Mouse (Mus musculus): ENCODE results near the gene 4930556J24Rik. TPM values are rescaled to one million over a fixed set of nuclear protein-coding genes. Genes with fewer than 3 reads are reported as not detected.

Gene 4930556J24Rik
- polyA plus RNA-seq, 1 experiment from 2014 or later = not detected

DNA sequence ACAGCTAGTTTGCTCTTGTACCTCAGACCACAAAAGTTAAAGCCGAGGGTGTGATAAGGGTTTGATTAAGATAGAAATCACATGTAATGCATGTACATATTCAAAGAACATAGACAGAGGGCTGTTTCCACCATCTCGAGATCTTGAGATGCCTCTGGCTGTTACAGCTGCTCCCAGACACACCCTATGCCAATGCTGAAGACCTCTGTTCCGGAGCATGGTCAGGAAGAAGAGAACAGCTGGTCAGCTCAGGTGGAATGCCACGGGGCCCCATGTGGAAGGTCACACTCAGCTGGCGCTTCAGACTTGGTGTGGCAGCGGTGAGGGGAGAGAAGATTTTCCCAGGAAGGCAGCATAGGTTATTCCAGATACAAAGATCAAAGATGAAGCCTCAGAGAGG lies 71.9 kb downstream of the 4930556J24Rik start:
- H3K9ac ChIP-seq = no peak overlapping the region
- no peaks in the 10 kb centered on the region; the same call in 1 of the 2 replicates for H3K36me3 ChIP-seq
- no peaks in the 10 kb centered on the region for H3K27me3 ChIP-seq
- no peaks in the 10 kb centered on the region for H3K9me3 ChIP-seq (replicated peaks)
- no peak for ATAC-seq (replicated peaks; ENCODE audit: insufficient number of reproducible peaks, insufficient read depth, low FRiP score, low read depth)
- no peak overlapping the region for H3K27ac ChIP-seq
- H3K4me2 ChIP-seq = no peak overlapping the region
- H3K4me3 ChIP-seq = no peak overlapping the region
- peaks cover 5% of the 10 kb centered on the region; the same call in 1 of the 2 replicates for H3K4me1 ChIP-seq (replicated peaks)
- 76% methylated on average over 6 of the region's 6 CpGs for WGBS

GRCm38 (mm10) chr11:3903046-3903445 lies 73.5 kb downstream of the 4930556J24Rik start:
- no peak overlapping the region for H3K4me2 ChIP-seq
- no peaks in the 10 kb centered on the region for H3K9me3 ChIP-seq (replicated peaks)
- no peaks in the 10 kb centered on the region for H3K27me3 ChIP-seq
- no peaks in the 10 kb centered on the region; the same call in 1 of the 2 replicates for H3K36me3 ChIP-seq
- no peak overlapping the region for H3K27ac ChIP-seq
- no peak overlapping the region for H3K4me3 ChIP-seq
- H3K4me1 ChIP-seq (replicated peaks) = peaks cover 5% of the 10 kb centered on the region; the same call in 1 of the 2 replicates
- WGBS = 74% methylated on average over 5 of the region's 5 CpGs
- no peak overlapping the region for H3K9ac ChIP-seq
- no peak for ATAC-seq (replicated peaks; ENCODE audit: insufficient number of reproducible peaks, insufficient read depth, low FRiP score, low read depth)

GRCm38 (mm10) chr11:3902516-3902915 lies 74.1 kb downstream of the 4930556J24Rik start:
- Histone ChIP-seq H3K9me3 (replicated peaks) (no peaks in the 10 kb centered on the region), H3K36me3 (peaks cover 1% of the 10 kb centered on the region; the same call in 1 of the 2 replicates), H3K4me3 (no peak overlapping the region), H3K9ac (no peak overlapping the region), H3K27me3 (no peaks in the 10 kb centered on the region), H3K27ac (no peak overlapping the region), H3K4me1 (replicated peaks) (peaks cover 5% of the 10 kb centered on the region; the same call in 1 of the 2 replicates), H3K4me2 (no peak overlapping the region)
- WGBS = 88% methylated on average over 3 of the region's 3 CpGs
- no peak for ATAC-seq (replicated peaks; ENCODE audit: insufficient number of reproducible peaks, insufficient read depth, low FRiP score, low read depth)

DNA sequence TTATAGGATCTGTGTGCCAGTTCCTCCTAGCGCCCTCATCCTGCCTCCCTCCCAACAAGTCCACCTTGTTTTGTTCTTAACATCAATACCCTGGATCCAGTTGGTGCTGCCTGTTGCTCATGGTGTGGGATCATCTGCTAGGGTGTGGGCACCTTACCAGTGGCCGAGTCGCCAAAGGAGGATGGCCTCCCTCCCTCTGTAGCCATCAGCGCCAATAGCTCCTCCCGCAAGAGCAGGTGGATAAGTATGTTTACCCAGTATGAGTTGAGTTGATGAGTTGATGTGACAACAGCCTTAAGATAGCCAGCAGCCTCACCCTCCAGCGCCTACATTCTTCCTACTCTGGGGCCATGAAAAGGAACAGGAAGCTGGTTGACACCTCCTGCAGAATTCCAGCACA lies 76.3 kb downstream of the 4930556J24Rik start:
- ATAC-seq (replicated peaks; ENCODE audit: insufficient number of reproducible peaks, insufficient read depth, low FRiP score, low read depth) = no peak
- WGBS = 61% methylated on average over 6 of the region's 6 CpGs
- Histone ChIP-seq H3K36me3 (peaks cover 8% of the 10 kb centered on the region; the same call in 1 of the 2 replicates), H3K27me3 (no peaks in the 10 kb centered on the region), H3K4me2 (no peak overlapping the region), H3K27ac (no peak overlapping the region), H3K4me1 (replicated peaks) (peaks cover 11% of the 10 kb centered on the region), H3K9me3 (replicated peaks) (no peaks in the 10 kb centered on the region), H3K4me3 (no peak overlapping the region), H3K9ac (no peak overlapping the region)

GRCm38 (mm10) chr11:3895933-3896332 lies 80.6 kb downstream of the 4930556J24Rik start:
- no peak overlapping the region for H3K27ac ChIP-seq

DNA sequence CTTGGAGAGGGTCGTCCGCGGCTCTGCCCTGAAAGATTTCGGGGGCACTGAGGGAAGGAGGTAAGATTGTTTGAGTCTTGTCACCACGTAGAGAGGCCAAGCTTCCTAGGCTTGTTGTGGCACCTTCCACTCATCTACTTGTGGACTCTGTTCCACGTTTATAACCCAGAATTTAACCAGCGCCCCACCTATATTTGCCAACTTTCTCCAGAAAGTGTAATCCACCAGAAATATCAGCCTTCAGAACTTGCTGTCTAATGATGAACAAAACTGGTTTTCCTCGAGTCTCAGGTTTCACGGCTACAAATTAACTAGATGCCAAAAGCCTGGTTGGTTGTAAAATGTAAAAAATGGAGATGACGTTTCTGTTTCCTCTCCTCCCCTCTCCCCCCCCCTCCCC lies 81.1 kb downstream of the 4930556J24Rik start:
- H3K4me3 ChIP-seq = peak overlapping the region; percentile 59
- WGBS = 4% methylated on average over 10 of the region's 10 CpGs
- H3K9ac ChIP-seq = peak overlapping the region; percentile 52
- no peaks in the 10 kb centered on the region for H3K9me3 ChIP-seq (replicated peaks)
- peaks cover 18% of the 10 kb centered on the region for H3K4me1 ChIP-seq (replicated peaks)
- H3K4me2 ChIP-seq = peak overlapping the region; percentile 91
- peaks cover 8% of the 10 kb centered on the region; the same call in 1 of the 2 replicates for H3K36me3 ChIP-seq
- H3K27me3 ChIP-seq = no peaks in the 10 kb centered on the region
- ATAC-seq (replicated peaks; ENCODE audit: insufficient number of reproducible peaks, insufficient read depth, low FRiP score, low read depth) = no peak
- H3K27ac ChIP-seq = peak overlapping the region; percentile 69

More at GRCm38 (mm10) chr11:3895933-3896332, 80.6 kb downstream of the 4930556J24Rik start:
- 65% methylated on average over 1 of the region's 1 CpGs for WGBS
- Histone ChIP-seq H3K9ac (no peak overlapping the region), H3K27me3 (no peaks in the 10 kb centered on the region), H3K9me3 (replicated peaks) (no peaks in the 10 kb centered on the region), H3K4me2 (peak overlapping the region; percentile 91; the same call in 1 of the 2 replicates), H3K4me1 (replicated peaks) (peaks cover 18% of the 10 kb centered on the region), H3K36me3 (peaks cover 8% of the 10 kb centered on the region; the same call in 1 of the 2 replicates), H3K4me3 (no peak overlapping the region)
- no peak for ATAC-seq (replicated peaks; ENCODE audit: insufficient number of reproducible peaks, insufficient read depth, low FRiP score, low read depth)

DNA sequence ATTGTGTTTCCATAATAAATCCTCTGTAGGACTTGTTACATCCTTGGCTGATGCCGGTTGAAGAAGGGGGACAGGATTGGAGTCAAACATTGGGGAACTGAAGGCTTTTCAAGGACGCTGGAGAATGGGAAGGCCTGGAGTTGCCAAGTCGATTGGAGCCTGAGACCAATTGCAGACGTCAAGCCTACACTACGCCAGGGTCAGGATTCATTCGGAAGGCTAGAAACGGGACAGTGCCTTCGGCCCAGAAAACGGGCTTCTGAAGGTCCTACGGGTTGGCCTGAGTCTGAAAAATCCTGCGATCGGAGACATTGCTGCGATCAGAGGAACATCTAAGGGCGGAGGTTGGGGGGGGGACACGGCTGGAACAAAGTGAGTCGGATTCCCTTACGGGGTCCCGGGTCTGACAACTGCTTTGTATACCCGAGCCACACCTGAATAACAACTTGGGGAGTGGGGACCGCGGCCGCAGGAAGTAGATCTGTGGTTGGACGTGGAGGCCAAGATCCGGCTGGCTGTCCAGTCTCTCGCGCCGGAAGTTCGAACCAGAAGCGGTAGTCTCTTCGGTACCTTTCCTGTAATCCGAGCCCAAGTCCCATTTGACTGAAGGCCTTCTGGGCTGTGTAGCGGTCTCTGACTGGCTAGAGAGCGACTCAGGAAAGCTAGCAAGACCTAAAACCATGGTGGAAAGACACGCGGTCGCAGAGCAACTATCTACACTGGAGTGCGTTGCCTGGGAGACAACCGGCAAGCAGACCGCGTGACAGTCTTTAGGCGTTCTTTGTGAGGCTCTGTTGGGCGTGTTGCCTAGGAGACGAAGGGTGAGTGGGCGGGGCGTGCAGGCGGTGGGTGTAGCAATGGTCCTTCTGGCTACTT lies 81.9 kb downstream of the 4930556J24Rik start, which contains the start of the genes 4921536K21Rik and Dusp18:
Gene 4921536K21Rik, minus strand, starts transcription at position 693 of the 876 bp plus-strand sequence.
Gene Dusp18, plus strand, starts transcription at position 835 of the 876 bp plus-strand sequence.
- H3K9me3 ChIP-seq (replicated peaks) = no peaks in the 10 kb centered on the region
- H3K4me3 ChIP-seq = peak within 1 kb of the TSS; percentile 59
- peaks cover 8% of the 10 kb centered on the region; the same call in 1 of the 2 replicates for H3K36me3 ChIP-seq
- H3K27me3 ChIP-seq = no peaks in the 10 kb centered on the region
- H3K27ac ChIP-seq = peak within 1 kb of the TSS; percentile 69
- whole genome bisulfite sequencing = 4% methylated on average over 46 of the region's 46 CpGs
- H3K4me1 ChIP-seq (replicated peaks) = peaks cover 13% of the 10 kb centered on the region
- peak within 1 kb of the TSS; percentile 52 for H3K9ac ChIP-seq
- H3K4me2 ChIP-seq = peak within 1 kb of the TSS; percentile 91
- ATAC-seq (replicated peaks; ENCODE audit: insufficient number of reproducible peaks, insufficient read depth, low FRiP score, low read depth) = peak; percentile 92

DNA sequence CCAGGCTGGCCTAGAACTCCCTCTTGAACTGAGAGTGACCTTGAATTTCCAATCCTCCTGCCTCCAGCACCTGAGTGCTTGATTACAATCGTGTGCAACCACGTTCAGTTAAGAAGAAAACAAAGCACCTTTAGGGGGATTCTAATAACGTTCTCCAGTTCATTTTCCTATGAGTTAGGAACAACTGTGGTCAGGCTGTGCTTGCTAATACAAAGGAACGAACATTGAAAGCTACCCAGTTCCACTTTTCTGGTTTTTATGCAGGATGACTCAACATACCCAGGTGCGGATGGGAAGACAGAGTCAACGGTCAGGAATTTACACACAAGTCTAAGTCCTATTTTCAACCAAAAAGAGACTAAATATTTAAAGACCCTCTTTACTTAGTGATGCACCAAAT lies 82.6 kb downstream of the 4930556J24Rik start:
- 71% methylated on average over 6 of the region's 6 CpGs for WGBS
- Histone ChIP-seq H3K27me3 (no peaks in the 10 kb centered on the region), H3K4me2 (no peak overlapping the region), H3K36me3 (peaks cover 8% of the 10 kb centered on the region; the same call in 1 of the 2 replicates), H3K4me1 (replicated peaks) (peaks cover 13% of the 10 kb centered on the region), H3K27ac (no peak overlapping the region), H3K9ac (no peak overlapping the region), H3K4me3 (no peak overlapping the region), H3K9me3 (replicated peaks) (no peaks in the 10 kb centered on the region)
- ATAC-seq (replicated peaks; ENCODE audit: insufficient number of reproducible peaks, insufficient read depth, low FRiP score, low read depth) = no peak

Other genes with a start within 250 kb of the 4930556J24Rik start
- gene Osbp2, start 112.9 kb downstream of the 4930556J24Rik start, polyA plus RNA-seq (2015; fragmentation: Nextera tagmentation; extraction: Ambion mirVana) = 0.89 and 1.5 TPM in 2 replicates
- 0.06 and 0.21 TPM in 2 replicates for gene 4921536K21Rik, start 81.7 kb downstream of the 4930556J24Rik start, polyA plus RNA-seq (2015; fragmentation: Nextera tagmentation; extraction: Ambion mirVana)
- 9.5 and 9.8 TPM in 2 replicates for gene Dusp18, start 81.5 kb downstream of the 4930556J24Rik start, polyA plus RNA-seq (2015; fragmentation: Nextera tagmentation; extraction: Ambion mirVana)
- gene Slc35e4, start 62.1 kb downstream of the 4930556J24Rik start, polyA plus RNA-seq (2015; fragmentation: Nextera tagmentation; extraction: Ambion mirVana) = 3.6 and 4.4 TPM in 2 replicates
- 64.0 and 73.4 TPM in 2 replicates for gene Tcn2, start 44.6 kb downstream of the 4930556J24Rik start, polyA plus RNA-seq (2015; fragmentation: Nextera tagmentation; extraction: Ambion mirVana)
- 43.5 and 49.8 TPM in 2 replicates for gene Pes1, start 12.8 kb downstream of the 4930556J24Rik start, polyA plus RNA-seq (2015; fragmentation: Nextera tagmentation; extraction: Ambion mirVana)
- gene Gal3st1, start 6.9 kb upstream of the 4930556J24Rik start, polyA plus RNA-seq (2015; fragmentation: Nextera tagmentation; extraction: Ambion mirVana) = 0.44 and 1.9 TPM in 2 replicates
- 0.50 and 0.79 TPM in 2 replicates for gene Sec14l4, start 54.7 kb upstream of the 4930556J24Rik start, polyA plus RNA-seq (2015; fragmentation: Nextera tagmentation; extraction: Ambion mirVana)
- 0.72 and 0.93 TPM in 2 replicates for gene Sec14l3, start 88.1 kb upstream of the 4930556J24Rik start, polyA plus RNA-seq (2015; fragmentation: Nextera tagmentation; extraction: Ambion mirVana)
- gene Mtfp1, start 118.7 kb upstream of the 4930556J24Rik start, polyA plus RNA-seq (2015; fragmentation: Nextera tagmentation; extraction: Ambion mirVana) = 32.1 and 32.8 TPM in 2 replicates
- 0.78 and 1.5 TPM in 2 replicates for gene Sec14l2, start 146.6 kb upstream of the 4930556J24Rik start, polyA plus RNA-seq (2015; fragmentation: Nextera tagmentation; extraction: Ambion mirVana)
- gene Rnf215, start 158.4 kb upstream of the 4930556J24Rik start, polyA plus RNA-seq (2015; fragmentation: Nextera tagmentation; extraction: Ambion mirVana) = 16.1 and 21.1 TPM in 2 replicates
- 4.4 and 5.5 TPM in 2 replicates for gene Ccdc157, start 183.5 kb upstream of the 4930556J24Rik start, polyA plus RNA-seq (2015; fragmentation: Nextera tagmentation; extraction: Ambion mirVana)
- gene Sf3a1, start 183.6 kb upstream of the 4930556J24Rik start, polyA plus RNA-seq (2015; fragmentation: Nextera tagmentation; extraction: Ambion mirVana) = 27.0 and 32.8 TPM in 2 replicates
- 13.9 and 21.6 TPM in 2 replicates for gene Tbc1d10a, start 210.0 kb upstream of the 4930556J24Rik start, polyA plus RNA-seq (2015; fragmentation: Nextera tagmentation; extraction: Ambion mirVana)
- gene Castor1, start 241.4 kb upstream of the 4930556J24Rik start, polyA plus RNA-seq (2015; fragmentation: Nextera tagmentation; extraction: Ambion mirVana) = 6.7 and 13.3 TPM in 2 replicates

All from heart, embryonic 15.5 days (tissue).